ENCODE assay signal across 8 mouse cellular contexts in genomic region chr1:165717711-165718542, GRCm38 (mm10). TPM values are rescaled to one million over a fixed set of nuclear protein-coding genes. Genes with fewer than 3 reads are reported as not detected.
DNase-seq lines count a peak whose midpoint lies in the region; ATAC-seq lines count a peak whose summit lies in the region.

No protein-coding gene starts in this region.

- no peaks in the 10 kb centered on the region for H3K27me3 ChIP-seq in embryonic facial prominence, embryonic 11.5 days (ENCODE audit: control insufficient read depth, insufficient read depth, low read length)
- no peaks in the 10 kb centered on the region for H3K27me3 ChIP-seq in limb, embryonic 10.5 days (ENCODE audit: low read depth, poor library complexity, severe bottlenecking)

- H3K27ac ChIP-seq in embryonic facial prominence, embryonic 11.5 days (replicated peaks; ENCODE audit: low read depth, low read length), result 0 out of 2 replicates have a peak overlapping the region, but pooled peaks have one; percentile 6
- H3K27ac ChIP-seq in limb, embryonic 10.5 days, result peak overlapping the region; percentile 53

- no peaks in the 10 kb centered on the region for H3K36me3 ChIP-seq in embryonic facial prominence, embryonic 11.5 days (replicated peaks; ENCODE audit: control insufficient read depth, insufficient read depth, low read depth, low read length)
- H3K36me3 ChIP-seq in limb, embryonic 10.5 days, result no peaks in the 10 kb centered on the region

- H3K4me1 ChIP-seq in embryonic facial prominence, embryonic 11.5 days (ENCODE audit: control insufficient read depth, insufficient read depth, low read length), result no peaks in the 10 kb centered on the region
- H3K4me1 ChIP-seq in limb, embryonic 10.5 days, result peaks cover 16% of the 10 kb centered on the region

- ATAC-seq in embryonic facial prominence, embryonic 11.5 days (replicated peaks; ENCODE audit: insufficient number of reproducible peaks, low FRiP score, low TSS enrichment, low read depth), result peak; percentile 56
- ATAC-seq in megakaryocyte progenitor cell, adult 5-6 weeks (replicated peaks; ENCODE audit: poor library complexity), result peak; percentile 75

- no peak overlapping the region for H3K4me3 ChIP-seq in embryonic facial prominence, embryonic 11.5 days (ENCODE audit: low read depth, low read length)
- no peak overlapping the region for H3K4me3 ChIP-seq in limb, embryonic 10.5 days

- DNase-seq in left cerebral cortex, postnatal 14 days (ENCODE audit: low spot score in 2 of 2), result peak; percentile 38 to 52
- DNase-seq in left cerebral cortex, adult 11 months (ENCODE audit: low spot score), result no peak
- DNase-seq in embryonic facial prominence, embryonic 11.5 days (ENCODE audit: low spot score), result no peak
- DNase-seq in heart, postnatal 36 days, result peak; percentile 68 to 78
- no peak for DNase-seq in limb, embryonic 10.5 days (ENCODE audit: low spot score)
- peak; percentile 85 for DNase-seq in thymus, postnatal 14 days
- DNase-seq in cerebellum, adult 11 months, result no peak

- intact Hi-C loops in left cerebral cortex, postnatal 14 days (cut with DNase I), result no loop called here
- intact Hi-C loops in heart, postnatal 36 days (cut with DNase I), result loop anchor here (1.0 kb wide), 1 partner anchor 34 kb away; no protein-coding TSS in a partner anchor

- no peak overlapping the region for H3K4me2 ChIP-seq in embryonic facial prominence, embryonic 11.5 days (ENCODE audit: low read depth, low read length)

- 50% methylated on average over 11 of the region's 11 CpGs for WGBS in embryonic facial prominence, embryonic 11.5 days
- 56% methylated on average over 11 of the region's 11 CpGs for WGBS in limb, embryonic 10.5 days

- no peaks in the 10 kb centered on the region for H3K9me3 ChIP-seq in embryonic facial prominence, embryonic 11.5 days (replicated peaks; ENCODE audit: control insufficient read depth, low read length)
- H3K9me3 ChIP-seq in limb, embryonic 10.5 days (replicated peaks), result no peaks in the 10 kb centered on the region

- H3K9ac ChIP-seq in embryonic facial prominence, embryonic 11.5 days (replicated peaks; ENCODE audit: low read length), result no peak overlapping the region

RNA-seq across cellular contexts. Expression of gene Rcsd1, which starts 8.4 kb away (rescaled TPM):
- total RNA-seq in left cerebral cortex, postnatal 14 days (2021), result 1 to 10 TPM; 6.4 to 8.5 TPM
- 7.8 and 8.3 TPM in 2 replicates for polyA plus RNA-seq in embryonic facial prominence, embryonic 11.5 days (2014; fragmentation: Nextera tagmentation; extraction: Ambion mirVana)
- total RNA-seq in heart, postnatal 36 days (2021), result 10 to 100 TPM; 74.2 to 80.7 TPM
- polyA plus RNA-seq in limb, embryonic 10.5 days (2016; fragmentation: Nextera tagmentation; extraction: Ambion mirVana), result 10.1 and 10.8 TPM in 2 replicates
- 48.8 and 48.9 TPM in 2 replicates for total RNA-seq in megakaryocyte progenitor cell, adult 5-6 weeks (2015)
- 110 and 111 TPM in 2 replicates for total RNA-seq in megakaryocyte progenitor cell, adult 5-6 weeks (2017)

RNA-seq across cellular contexts. Expression of gene Creg1, which starts 45.6 kb away (rescaled TPM):
- 10 to 100 TPM; 25.1 to 28.5 TPM for total RNA-seq in left cerebral cortex, postnatal 14 days (2021)
- polyA plus RNA-seq in embryonic facial prominence, embryonic 11.5 days (2014; fragmentation: Nextera tagmentation; extraction: Ambion mirVana), result 45.8 and 57.2 TPM in 2 replicates
- total RNA-seq in heart, postnatal 36 days (2021), result 10 to 100 TPM; 78.3 to 93.2 TPM
- 31.5 and 36.0 TPM in 2 replicates for polyA plus RNA-seq in limb, embryonic 10.5 days (2016; fragmentation: Nextera tagmentation; extraction: Ambion mirVana)
- 261 and 284 TPM in 2 replicates for total RNA-seq in megakaryocyte progenitor cell, adult 5-6 weeks (2015)
- 96.7 and 120 TPM in 2 replicates for total RNA-seq in megakaryocyte progenitor cell, adult 5-6 weeks (2017)

Comparison
In these comparisons a context has a peak if more than half of its experiments do, and no peak if none do; other contexts are left out.
1. DNase-seq: peak in left cerebral cortex, postnatal 14 days (2 of 2), heart, postnatal 36 days (2 of 2) and thymus, postnatal 14 days (single experiment); none in left cerebral cortex, adult 11 months (single experiment), embryonic facial prominence, embryonic 11.5 days (single experiment), limb, embryonic 10.5 days (single experiment) and cerebellum, adult 11 months (single experiment).
2. RNA of gene Rcsd1, which starts 8.4 kb away (total RNA-seq): 48.8 to 111 TPM in megakaryocyte progenitor cell, adult 5-6 weeks and 74.2 to 80.7 TPM in heart, postnatal 36 days; 6.4 to 8.5 TPM in left cerebral cortex, postnatal 14 days; every median in the first group is over 4 times any median in the second.